Comparison of ENCODE assay signal across 21 mouse cellular contexts in the genomic region with DNA sequence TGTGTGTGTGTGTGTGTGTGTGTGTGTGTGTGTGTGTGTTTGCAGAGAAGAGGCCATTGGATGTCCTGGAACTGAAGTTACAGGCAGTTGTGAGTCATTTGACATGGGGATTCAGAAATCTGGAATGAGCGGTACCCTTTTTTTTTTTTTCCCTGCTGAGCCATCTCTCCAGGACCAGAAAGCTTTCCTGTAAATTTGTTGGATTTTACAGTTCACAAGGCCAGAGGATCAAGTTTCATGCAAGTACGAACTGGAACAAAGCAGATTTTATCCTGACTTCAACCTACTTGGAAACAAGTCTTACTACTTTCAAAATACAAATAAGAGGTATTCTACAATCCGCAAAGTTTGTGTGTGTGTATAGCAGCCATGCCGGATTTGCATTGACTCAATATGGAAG.
DNase-seq lines count a peak whose midpoint lies in the region; ATAC-seq and TF ChIP-seq lines count a peak whose summit lies in the region.
"Had no signal": no experiment of that assay in that cellular context is flagged by ENCODE, and none has a peak within 500 bp of the region (broad histone marks: within the 10 kb centered on the region; RNA-seq: fewer than 3 reads in every experiment).

No protein-coding gene starts in this region.

- no peak overlapping the region for H3ac ChIP-seq in myocyte (ENCODE audit: control insufficient read depth, insufficient read length)

- 49% methylated on average over 4 of the region's 4 CpGs for WGBS in limb, embryonic 12.5 days
- 76% methylated on average over 4 of the region's 4 CpGs for WGBS in limb, embryonic 10.5 days
- 67% methylated on average over 4 of the region's 4 CpGs for WGBS in embryonic facial prominence, embryonic 10.5 days
- WGBS in embryonic facial prominence, embryonic 15.5 days, result 30% methylated on average over 4 of the region's 4 CpGs
- 84% methylated on average over 4 of the region's 4 CpGs for WGBS in midbrain, embryonic 14.5 days

- H3K9me3 ChIP-seq in limb, embryonic 12.5 days, result no peaks in the 10 kb centered on the region
- no peaks in the 10 kb centered on the region for H3K9me3 ChIP-seq in limb, embryonic 10.5 days (replicated peaks)
- no peaks in the 10 kb centered on the region for H3K9me3 ChIP-seq in embryonic facial prominence, embryonic 10.5 days
- no peaks in the 10 kb centered on the region for H3K9me3 ChIP-seq in embryonic facial prominence, embryonic 15.5 days (replicated peaks)
- no peaks in the 10 kb centered on the region for H3K9me3 ChIP-seq in midbrain, embryonic 14.5 days (ENCODE audit: control insufficient read depth, low read length)
- H3K9me3 ChIP-seq: heart, embryonic 12.5 days; hindbrain, embryonic 12.5 days had no signal

- no peak for TF ChIP-seq POLR2A in myocyte (IDR thresholded peaks at IDR 0.05; ENCODE audit: insufficient read length, low read depth)

- no peak for ATAC-seq in limb, embryonic 12.5 days (ENCODE audit: insufficient number of reproducible peaks, insufficient read depth, low FRiP score, low TSS enrichment, low read depth)
- no peak for ATAC-seq in embryonic facial prominence, embryonic 15.5 days (ENCODE audit: insufficient number of reproducible peaks, low FRiP score, low TSS enrichment, low read depth)
- ATAC-seq in midbrain, embryonic 14.5 days (ENCODE audit: low FRiP score, low TSS enrichment), result no peak
- ATAC-seq: activated CD4-positive, CD25-positive, alpha-beta regulatory T cell, adult 4 months; forebrain, embryonic 16.5 days had no signal

- H3K79me2 ChIP-seq in myocyte (ENCODE audit: control insufficient read depth, insufficient read depth), result no peaks in the 10 kb centered on the region

- DNase-seq in limb, embryonic 10.5 days (ENCODE audit: low spot score), result no peak
- no peak for DNase-seq in embryonic facial prominence, embryonic 10.5 days (ENCODE audit: low spot score)
- no peak for DNase-seq in frontal cortex, postnatal 10 days (ENCODE audit: low spot score in 2 of 2)
- no peak for DNase-seq in midbrain, embryonic 14.5 days
- DNase-seq: adrenal gland, postnatal 36 days; cerebellum, adult 11-12 months; cerebellum, postnatal 14 days; gastrocnemius, adult 2 months; heart, postnatal 14 days; kidney, postnatal 4 days; layer of hippocampus, adult 9-11 months; lung, postnatal 36 days; retina, postnatal 1 day; thymus, postnatal 25 days had no signal

- H3K4me2 ChIP-seq in limb, embryonic 12.5 days, result no peak overlapping the region
- no peak overlapping the region for H3K4me2 ChIP-seq in embryonic facial prominence, embryonic 15.5 days (replicated peaks)
- peak overlapping the region; percentile 36 for H3K4me2 ChIP-seq in myocyte (ENCODE audit: low read depth)
- H3K4me2 ChIP-seq in midbrain, embryonic 14.5 days (ENCODE audit: low read length), result no peak overlapping the region
- H3K4me2 ChIP-seq: heart, embryonic 12.5 days; hindbrain, embryonic 12.5 days had no signal

- H3K27me3 ChIP-seq in limb, embryonic 12.5 days, result no peaks in the 10 kb centered on the region
- no peaks in the 10 kb centered on the region for H3K27me3 ChIP-seq in limb, embryonic 10.5 days (ENCODE audit: low read depth, poor library complexity, severe bottlenecking)
- H3K27me3 ChIP-seq in embryonic facial prominence, embryonic 10.5 days (replicated peaks; ENCODE audit: low read depth, poor library complexity, severe bottlenecking), result no peaks in the 10 kb centered on the region
- no peaks in the 10 kb centered on the region for H3K27me3 ChIP-seq in embryonic facial prominence, embryonic 15.5 days
- no peaks in the 10 kb centered on the region for H3K27me3 ChIP-seq in myocyte (ENCODE audit: control insufficient read depth, insufficient read depth, insufficient read length)
- H3K27me3 ChIP-seq in midbrain, embryonic 14.5 days (ENCODE audit: control insufficient read depth, insufficient read depth, low read length), result no peaks in the 10 kb centered on the region
- H3K27me3 ChIP-seq: heart, embryonic 12.5 days; hindbrain, embryonic 12.5 days had no signal

- peak overlapping the region; percentile 51; the same call in 1 of the 2 replicates for H3K27ac ChIP-seq in limb, embryonic 12.5 days
- no peak overlapping the region for H3K27ac ChIP-seq in limb, embryonic 10.5 days
- H3K27ac ChIP-seq in embryonic facial prominence, embryonic 10.5 days (replicated peaks), result 0 out of 2 replicates have a peak overlapping the region, but pooled peaks have one; percentile 30
- H3K27ac ChIP-seq in embryonic facial prominence, embryonic 15.5 days (replicated peaks), result peak overlapping the region; percentile 73
- no peak overlapping the region for H3K27ac ChIP-seq in midbrain, embryonic 14.5 days (replicated peaks; ENCODE audit: low read depth, low read length)
- H3K27ac ChIP-seq: gastrocnemius, adult 2 months; hindbrain, embryonic 12.5 days had no signal

- no peak overlapping the region for H3K4me3 ChIP-seq in limb, embryonic 12.5 days (replicated peaks)
- no peak overlapping the region for H3K4me3 ChIP-seq in limb, embryonic 10.5 days
- no peak overlapping the region for H3K4me3 ChIP-seq in embryonic facial prominence, embryonic 10.5 days
- H3K4me3 ChIP-seq in embryonic facial prominence, embryonic 15.5 days (replicated peaks), result no peak overlapping the region
- no peak overlapping the region for H3K4me3 ChIP-seq in myocyte
- H3K4me3 ChIP-seq in midbrain, embryonic 14.5 days (replicated peaks; ENCODE audit: low read depth, low read length), result no peak overlapping the region
- H3K4me3 ChIP-seq: gastrocnemius, adult 2 months; heart, embryonic 12.5 days; hindbrain, embryonic 12.5 days had no signal

- H3K9ac ChIP-seq in limb, embryonic 12.5 days (replicated peaks), result no peak overlapping the region
- H3K9ac ChIP-seq in embryonic facial prominence, embryonic 15.5 days, result no peak overlapping the region
- no peak overlapping the region for H3K9ac ChIP-seq in midbrain, embryonic 14.5 days (replicated peaks; ENCODE audit: low read length)
- H3K9ac ChIP-seq: heart, embryonic 12.5 days; hindbrain, embryonic 12.5 days had no signal

- peaks cover 5% of the 10 kb centered on the region; the same call in 1 of the 2 replicates for H3K4me1 ChIP-seq in limb, embryonic 12.5 days (replicated peaks)
- H3K4me1 ChIP-seq in limb, embryonic 10.5 days, result no peaks in the 10 kb centered on the region
- peaks cover 6% of the 10 kb centered on the region; the same call in 1 of the 2 replicates for H3K4me1 ChIP-seq in embryonic facial prominence, embryonic 10.5 days
- H3K4me1 ChIP-seq in embryonic facial prominence, embryonic 15.5 days, result 0 out of 2 replicates have a peak, but pooled peaks cover 6% of the 10 kb centered on the region
- no peaks in the 10 kb centered on the region for H3K4me1 ChIP-seq in midbrain, embryonic 14.5 days (ENCODE audit: control insufficient read depth, insufficient read depth, low read length)
- H3K4me1 ChIP-seq: heart, embryonic 12.5 days; hindbrain, embryonic 12.5 days had no signal

- no peaks in the 10 kb centered on the region for H3K36me3 ChIP-seq in limb, embryonic 12.5 days
- H3K36me3 ChIP-seq in limb, embryonic 10.5 days, result no peaks in the 10 kb centered on the region
- H3K36me3 ChIP-seq in embryonic facial prominence, embryonic 10.5 days (replicated peaks), result no peaks in the 10 kb centered on the region
- no peaks in the 10 kb centered on the region for H3K36me3 ChIP-seq in embryonic facial prominence, embryonic 15.5 days
- H3K36me3 ChIP-seq in myocyte (ENCODE audit: control insufficient read depth, insufficient read depth), result no peaks in the 10 kb centered on the region
- H3K36me3 ChIP-seq in midbrain, embryonic 14.5 days (ENCODE audit: control insufficient read depth, insufficient read depth, low read length), result no peaks in the 10 kb centered on the region
- H3K36me3 ChIP-seq: heart, embryonic 12.5 days; hindbrain, embryonic 12.5 days had no signal

TF ChIP-seq in myocyte, 11 proteins besides CTCF, POLR2A, EP300 and RAD21:
- TF ChIP-seq MYOD1 (IDR thresholded peaks at IDR 0.05; ENCODE audit: control insufficient read depth in 1 of 3, insufficient read length in 2 of 3, low read depth in 2 of 3), result no peak

Comparison
In these comparisons a context has a peak if more than half of its experiments do, and no peak if none do; other contexts are left out.
1. H3K27ac ChIP-seq: peak in limb, embryonic 12.5 days (single experiment), embryonic facial prominence, embryonic 10.5 days (single experiment) and embryonic facial prominence, embryonic 15.5 days (single experiment); none in limb, embryonic 10.5 days (single experiment) and midbrain, embryonic 14.5 days (single experiment).